Mouse (Mus musculus) adrenal gland, adult 8-10 months (tissue): ENCODE results near the gene Tmem211. TPM values are rescaled to one million over a fixed set of nuclear protein-coding genes. Genes with fewer than 3 reads are reported as not detected.

Source experiments
- DNase-seq: peaks from one replicate; pipeline ENCODE4 v3.0.0; 2022
- total RNA-seq, 4 experiments: library from RNA; stranded (reverse); gene quantifications; 2 replicates each; pipeline ENCODE4 v1.2.4; 2022

The Tmem211 gene
- total RNA-seq, 4 experiments from 2014 or later: not detected

DNA sequence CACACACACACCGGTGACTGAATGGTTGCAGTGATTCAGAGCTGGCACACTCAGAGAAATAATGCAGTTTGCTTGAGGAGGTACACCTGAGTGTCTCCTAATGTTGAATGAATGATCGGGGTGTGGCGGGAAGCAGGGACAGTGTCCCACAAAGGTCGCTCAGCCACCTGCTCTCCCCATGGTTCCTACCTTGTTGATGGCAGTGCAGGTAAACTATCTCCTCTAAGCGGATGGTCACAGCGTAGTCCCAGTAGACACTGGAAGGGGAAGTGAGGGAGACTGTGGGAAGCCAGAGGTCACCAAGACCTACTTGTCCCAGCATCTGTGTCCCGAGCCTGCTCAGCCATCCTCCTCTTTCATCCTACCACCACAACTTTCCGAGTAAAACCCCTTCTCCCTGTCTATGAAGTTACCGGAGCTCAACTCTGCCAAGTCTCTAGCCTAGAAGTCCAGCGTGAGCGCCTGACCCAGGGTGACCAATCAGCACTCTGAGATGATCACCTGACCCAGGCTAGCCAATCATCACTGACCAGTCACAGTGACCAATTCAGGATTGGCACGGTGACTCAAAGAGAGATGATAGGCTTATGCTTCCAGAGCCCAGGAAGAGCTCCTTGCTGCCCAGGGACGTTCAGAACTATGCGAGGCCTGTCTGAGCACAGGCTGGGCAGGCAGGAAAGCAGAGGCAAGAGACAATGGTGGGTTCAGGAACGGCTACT lies 53.6 kb downstream of the Tmem211 start:
- no peak for DNase-seq

DNA sequence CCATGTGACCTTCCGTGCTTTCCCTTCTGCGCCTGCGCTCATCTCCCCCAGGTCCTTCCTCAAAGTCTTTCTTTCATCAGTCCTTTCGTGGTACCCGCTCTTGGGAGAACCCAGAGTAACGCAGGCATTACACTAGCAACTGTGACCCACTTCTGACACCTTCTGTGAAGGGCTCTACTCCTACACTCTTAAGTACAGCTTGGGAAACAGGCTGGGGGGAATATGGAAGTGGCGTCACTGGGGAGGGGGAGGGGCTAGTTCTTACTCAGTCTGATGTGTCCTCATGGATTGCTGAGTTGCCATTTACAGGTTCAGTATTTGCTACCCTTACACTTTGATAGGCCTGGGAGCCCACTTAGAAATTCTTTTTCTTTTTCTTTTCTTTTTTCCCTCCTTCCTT lies 54.8 kb downstream of the Tmem211 start:
- DNase-seq: no peak

GRCm38 (mm10) chr5:113283726-113284125 lies 57.0 kb downstream of the Tmem211 start:
- DNase-seq: no peak

DNA sequence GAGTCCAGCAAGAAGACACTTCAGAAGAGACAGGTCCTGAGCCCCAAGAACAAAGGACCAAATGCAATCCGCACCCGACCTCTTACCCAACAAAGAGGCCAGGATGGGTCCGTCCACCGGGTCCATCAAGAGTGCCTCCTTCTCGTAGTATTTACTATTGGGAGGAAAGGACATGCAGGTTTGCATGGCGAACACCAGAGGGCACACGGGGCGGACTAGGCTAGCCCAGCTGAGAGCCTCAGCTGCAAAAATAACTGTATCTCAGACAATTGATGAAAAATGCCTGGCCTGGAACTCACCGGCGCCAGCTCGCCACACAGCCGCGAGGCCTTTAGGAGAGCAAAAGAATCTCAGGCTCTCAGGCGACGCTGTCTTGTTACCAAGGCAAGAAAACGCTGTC lies 58.8 kb downstream of the Tmem211 start:
- DNase-seq: no peak

- DNase-seq: no peak
These were observed 59.3 kb downstream of the Tmem211 start for GRCm38 (mm10) chr5:113286048-113286447.

DNA sequence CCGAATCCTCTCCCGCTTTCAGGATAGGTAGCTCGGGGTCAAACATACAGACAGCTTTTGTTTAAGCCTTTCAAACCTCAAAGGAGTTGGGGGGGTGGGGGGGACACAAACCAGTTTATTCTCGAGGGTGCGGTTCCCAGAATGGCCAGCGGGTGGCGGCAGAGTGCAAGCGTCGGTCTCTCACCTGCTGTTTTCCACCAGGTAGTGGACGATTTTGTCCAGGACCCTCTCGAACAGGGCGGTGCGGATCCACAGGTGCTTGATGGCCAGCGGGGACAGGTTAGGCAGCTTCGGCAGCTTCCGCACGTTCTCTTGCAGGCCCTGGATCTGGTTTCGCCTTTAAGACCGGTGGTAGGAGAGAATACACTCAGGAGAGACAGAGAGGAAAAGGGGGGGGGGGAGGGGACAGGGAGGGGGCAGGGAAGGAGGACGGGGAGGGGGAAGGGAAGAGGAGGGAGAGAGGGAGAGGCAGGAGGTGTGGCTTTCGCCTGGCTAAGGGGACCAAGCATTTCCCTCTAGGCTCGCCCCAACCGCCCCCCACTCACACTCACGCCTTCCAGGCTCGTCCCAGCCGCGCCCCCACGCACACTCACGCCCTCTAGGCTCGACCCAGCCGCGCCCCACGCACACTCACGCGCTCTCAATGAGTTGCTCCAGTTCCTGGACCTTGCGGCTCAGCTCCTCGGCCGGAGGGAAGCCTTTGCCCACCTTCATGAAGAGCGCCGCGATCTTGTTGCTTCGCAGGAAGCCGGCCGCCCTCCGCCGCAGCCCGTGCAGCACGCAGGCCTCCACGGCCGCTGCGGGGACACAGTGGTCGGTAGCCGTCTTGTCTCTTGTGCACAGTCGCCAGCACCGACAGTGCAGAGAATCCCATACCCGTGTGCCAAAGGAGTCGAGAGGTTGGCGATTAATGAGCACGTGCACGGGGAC lies 60.1 kb downstream of the Tmem211 start:
- DNase-seq: no peak

- no peak for DNase-seq
These were observed 61.1 kb downstream of the Tmem211 start for GRCm38 (mm10) chr5:113287762-113288161.

DNA sequence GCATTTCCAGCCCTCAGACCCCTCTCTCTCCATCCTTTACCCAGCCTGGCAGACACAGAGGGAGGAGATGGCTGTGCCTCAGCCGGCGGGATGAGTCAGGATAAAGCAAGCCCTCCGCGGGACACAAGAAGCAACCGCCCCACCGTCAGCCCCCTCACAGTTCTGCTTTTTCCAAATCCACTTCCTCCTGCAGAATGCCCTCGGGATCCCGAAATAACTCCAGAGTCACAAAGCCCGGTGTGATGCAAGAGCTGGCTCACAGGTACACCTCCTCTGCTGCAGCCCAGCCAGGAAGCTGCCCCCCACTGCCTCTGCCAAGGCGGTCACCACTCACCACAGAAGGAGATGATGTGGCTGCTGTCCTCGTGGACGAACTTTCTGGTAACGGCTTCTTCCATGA lies 61.8 kb downstream of the Tmem211 start:
- no peak for DNase-seq

Other genes with a start within 250 kb of the Tmem211 start
- 10 to 100 TPM; 12.4 to 24.3 (median 16.8) TPM for gene Grk3, start 211.1 kb upstream of the Tmem211 start, total RNA-seq
- not detected for gene Crybb2, start 156.8 kb upstream of the Tmem211 start, total RNA-seq
- gene Crybb3, start 145.3 kb upstream of the Tmem211 start, total RNA-seq: 1 to 10 TPM in 2 of 4 experiments, under 1 TPM in 1, not detected in 1; 0.84 to 2.6 (median 2.3) TPM
- gene 2900026A02Rik, start 5.7 kb upstream of the Tmem211 start, total RNA-seq: 10 to 100 TPM; 13.5 to 20.0 (median 15.7) TPM
- gene Sgsm1, start 83.9 kb downstream of the Tmem211 start, total RNA-seq: 10 to 100 TPM; 14.8 to 23.5 (median 18.8) TPM
- gene Aym1, start 130.4 kb downstream of the Tmem211 start, total RNA-seq: not detected